Mouse (Mus musculus) fat pad, adult 2 months (tissue): ENCODE data around the gene Nek11.
A peak's percentile ranks its signal among the peaks of the same experiment; 100 is the strongest.
"Not testable (repeated sequence)": the region's sequence is repeated elsewhere in the genome, so short reads cannot be mapped to it uniquely, and the experiment has no call there.

Source experiments
- DNase-seq: peaks from one replicate; pipeline ENCODE4 v3.0.0-alpha.2; 2011; ENCODE audit warnings: low read depth, low spot score; ENCODE audit errors: extremely low read depth

Gene Nek11

GRCm38 (mm10) chr9:105139204-105139603, 256.1 kb downstream of the Nek11 start:
- no peak for DNase-seq

- DNase-seq = no peak
These were observed 258.9 kb downstream of the Nek11 start for GRCm38 (mm10) chr9:105136404-105136803.

GRCm38 (mm10) chr9:105134536-105134935, 260.8 kb downstream of the Nek11 start:
- no peak for DNase-seq

- DNase-seq = no peak
These were observed 263.3 kb downstream of the Nek11 start for GRCm38 (mm10) chr9:105132002-105132367.

- peak; percentile 8 for DNase-seq
These were observed 263.9 kb downstream of the Nek11 start, which contains the start of gene Nudt16 for GRCm38 (mm10) chr9:105131253-105132001. Gene Nudt16 (minus strand): TSS chr9:105131824.

- no peak for DNase-seq
These were observed 265.0 kb downstream of the Nek11 start for GRCm38 (mm10) chr9:105130331-105130730.

- DNase-seq = not testable (repeated sequence)
These were observed 270.1 kb downstream of the Nek11 start for GRCm38 (mm10) chr9:105125206-105125605.
